Comparison of ENCODE assay signal across 12 mouse cellular contexts in genomic region chr6:115957681-115958080, GRCm38 (mm10). TPM values are rescaled to one million over a fixed set of nuclear protein-coding genes. Genes with fewer than 3 reads are reported as not detected.
DNase-seq lines count a peak whose midpoint lies in the region; ATAC-seq and TF ChIP-seq lines count a peak whose summit lies in the region.
"Had no signal": no experiment of that assay in that cellular context is flagged by ENCODE, and none has a peak within 500 bp of the region (broad histone marks: within the 10 kb centered on the region; RNA-seq: fewer than 3 reads in every experiment).

No protein-coding gene starts in this region.

- H3K4me1 ChIP-seq in kidney, postnatal 0 days (replicated peaks; ENCODE audit: insufficient read depth, low read length) = peaks cover 17% of the 10 kb centered on the region
- peaks cover 32% of the 10 kb centered on the region for H3K4me1 ChIP-seq in embryonic facial prominence, embryonic 12.5 days
- peaks cover 3% of the 10 kb centered on the region for H3K4me1 ChIP-seq in intestine, postnatal 0 days (replicated peaks; ENCODE audit: control insufficient read depth, insufficient read depth, low read length)

- intact Hi-C loops in left cerebral cortex, postnatal 10 days (cut with DNase I) = no loop called here

- H3K27ac ChIP-seq in kidney, postnatal 0 days = peak overlapping the region; percentile 54; the same call in 1 of the 2 replicates
- peak overlapping the region; percentile 66 for H3K27ac ChIP-seq in embryonic facial prominence, embryonic 12.5 days
- H3K27ac ChIP-seq in intestine, postnatal 0 days (ENCODE audit: low read depth, low read length) = 0 out of 2 replicates have a peak overlapping the region, but pooled peaks have one; percentile 35
- H3K27ac ChIP-seq: liver, embryonic 15.5 days had no signal

- no peak for ATAC-seq in kidney, postnatal 0 days (replicated peaks; ENCODE audit: low FRiP score, low read depth)
- peak; percentile 44; the same call in 1 of the 2 replicates for ATAC-seq in embryonic facial prominence, embryonic 12.5 days (ENCODE audit: insufficient number of reproducible peaks, insufficient read depth, low FRiP score, low TSS enrichment)
- no peak for ATAC-seq in intestine, postnatal 0 days
- ATAC-seq in frontal cortex, adult (ENCODE audit: low TSS enrichment) = no peak
- ATAC-seq: CD4-positive, CD25-positive, alpha-beta regulatory T cell, adult 4 months had no signal

- peak; percentile 31 for DNase-seq in embryo, embryonic 9.5 days (ENCODE audit: extremely low spot score)
- DNase-seq in embryo, embryonic 10.5 days (ENCODE audit: low spot score) = no peak
- no peak for DNase-seq in kidney, postnatal 0 days (ENCODE audit: low spot score)
- no peak for DNase-seq in kidney, postnatal 4 days
- no peak for DNase-seq in left cerebral cortex, postnatal 10 days (ENCODE audit: extremely low spot score in 1 of 2, low spot score in 2 of 2)
- DNase-seq: layer of hippocampus, adult 9-11 months had no signal

- H3K4me3 ChIP-seq in kidney, postnatal 0 days (replicated peaks; ENCODE audit: low read depth, low read length) = no peak overlapping the region
- no peak overlapping the region for H3K4me3 ChIP-seq in embryonic facial prominence, embryonic 12.5 days
- H3K4me3 ChIP-seq in intestine, postnatal 0 days (ENCODE audit: low read depth, low read length) = no peak overlapping the region
- H3K4me3 ChIP-seq: liver, embryonic 15.5 days had no signal

- H3K27me3 ChIP-seq in kidney, postnatal 0 days (ENCODE audit: insufficient read depth, low read length) = no peaks in the 10 kb centered on the region
- no peaks in the 10 kb centered on the region for H3K27me3 ChIP-seq in embryonic facial prominence, embryonic 12.5 days
- H3K27me3 ChIP-seq in intestine, postnatal 0 days (replicated peaks; ENCODE audit: control insufficient read depth, insufficient read depth, low read length) = no peaks in the 10 kb centered on the region
- H3K27me3 ChIP-seq: liver, embryonic 15.5 days had no signal

- no peak for TF ChIP-seq CTCF in kidney, postnatal 0 days (IDR thresholded peaks at IDR 0.05; ENCODE audit: low read depth)
- TF ChIP-seq CTCF in intestine, postnatal 0 days (IDR thresholded peaks at IDR 0.05; ENCODE audit: low read depth) = no peak

- peaks cover 44% of the 10 kb centered on the region for H3K36me3 ChIP-seq in kidney, postnatal 0 days (ENCODE audit: insufficient read depth, low read length)
- no peaks in the 10 kb centered on the region for H3K36me3 ChIP-seq in embryonic facial prominence, embryonic 12.5 days
- peaks cover 12% of the 10 kb centered on the region; the same call in 1 of the 2 replicates for H3K36me3 ChIP-seq in intestine, postnatal 0 days (ENCODE audit: control insufficient read depth, insufficient read depth)
- H3K36me3 ChIP-seq: liver, embryonic 15.5 days had no signal

- H3K9me3 ChIP-seq in kidney, postnatal 0 days (replicated peaks; ENCODE audit: low read length) = no peaks in the 10 kb centered on the region
- H3K9me3 ChIP-seq in embryonic facial prominence, embryonic 12.5 days = no peaks in the 10 kb centered on the region
- no peaks in the 10 kb centered on the region for H3K9me3 ChIP-seq in intestine, postnatal 0 days (ENCODE audit: control insufficient read depth)
- H3K9me3 ChIP-seq: liver, embryonic 15.5 days had no signal

- WGBS in kidney, postnatal 0 days = 41% methylated on average over 6 of the region's 6 CpGs
- WGBS in embryonic facial prominence, embryonic 12.5 days = 22% methylated on average over 6 of the region's 6 CpGs
- 54% methylated on average over 6 of the region's 6 CpGs for WGBS in intestine, postnatal 0 days

- no peak overlapping the region for H3K4me2 ChIP-seq in kidney, postnatal 0 days (ENCODE audit: low read length)
- H3K4me2 ChIP-seq in embryonic facial prominence, embryonic 12.5 days (replicated peaks) = 0 out of 2 replicates have a peak overlapping the region, but pooled peaks have one; percentile 3
- H3K4me2 ChIP-seq in intestine, postnatal 0 days (replicated peaks; ENCODE audit: low read depth) = no peak overlapping the region
- H3K4me2 ChIP-seq: liver, embryonic 15.5 days had no signal

- no peak overlapping the region for H3K9ac ChIP-seq in kidney, postnatal 0 days (ENCODE audit: low read depth, low read length)
- H3K9ac ChIP-seq in embryonic facial prominence, embryonic 12.5 days = peak overlapping the region; percentile 30; the same call in 1 of the 2 replicates
- no peak overlapping the region for H3K9ac ChIP-seq in intestine, postnatal 0 days (ENCODE audit: low read depth, low read length)
- H3K9ac ChIP-seq: liver, embryonic 15.5 days had no signal

RNA-seq across cellular contexts. Expression of gene H1foo, which starts 12.9 kb away (rescaled TPM):
- not detected in 2 replicates for polyA plus RNA-seq in kidney, postnatal 0 days (2015; fragmentation: Nextera tagmentation; extraction: Ambion mirVana)
- polyA plus RNA-seq in embryonic facial prominence, embryonic 12.5 days (2016; fragmentation: Nextera tagmentation; extraction: Ambion mirVana) = not detected in 2 replicates
- polyA plus RNA-seq in intestine, postnatal 0 days (2015; fragmentation: Nextera tagmentation; extraction: Ambion mirVana) = not detected in 2 replicates
- not detected for total RNA-seq in left cerebral cortex, postnatal 10 days (2021)
- total RNA-seq: midbrain, postnatal 0 days had no signal
- polyA plus RNA-seq: CD4-positive, CD25-positive, alpha-beta regulatory T cell, adult 4 months; liver, embryonic 15.5 days; midbrain, postnatal 0 days had no signal

RNA-seq across cellular contexts. Expression of gene Rho, which starts 26.1 kb away (rescaled TPM):
- polyA plus RNA-seq in kidney, postnatal 0 days (2015; fragmentation: Nextera tagmentation; extraction: Ambion mirVana) = not detected in 2 replicates
- 0.17 and 0.32 TPM in 2 replicates for polyA plus RNA-seq in embryonic facial prominence, embryonic 12.5 days (2016; fragmentation: Nextera tagmentation; extraction: Ambion mirVana)
- 0.16 TPM in 1 of 2 replicates, not detected in the other for polyA plus RNA-seq in intestine, postnatal 0 days (2015; fragmentation: Nextera tagmentation; extraction: Ambion mirVana)
- under 1 TPM; 0.36 to 0.49 TPM for total RNA-seq in left cerebral cortex, postnatal 10 days (2021)
- polyA plus RNA-seq: CD4-positive, CD25-positive, alpha-beta regulatory T cell, adult 4 months; liver, embryonic 15.5 days had no signal

RNA-seq across cellular contexts. Expression of gene Plxnd1, which starts 37.1 kb away (rescaled TPM):
- polyA plus RNA-seq in kidney, postnatal 0 days (2015; fragmentation: Nextera tagmentation; extraction: Ambion mirVana) = 42.3 and 42.4 TPM in 2 replicates
- 33.1 and 40.5 TPM in 2 replicates for polyA plus RNA-seq in embryonic facial prominence, embryonic 12.5 days (2016; fragmentation: Nextera tagmentation; extraction: Ambion mirVana)
- 8.2 and 9.6 TPM in 2 replicates for polyA plus RNA-seq in intestine, postnatal 0 days (2015; fragmentation: Nextera tagmentation; extraction: Ambion mirVana)
- total RNA-seq in left cerebral cortex, postnatal 10 days (2021) = 100 to 1,000 TPM; 183 to 194 TPM
